Mouse (Mus musculus): ENCODE measurements around the gene Atp8b4. TPM values are rescaled to one million over a fixed set of nuclear protein-coding genes. Genes with fewer than 3 reads are reported as not detected.

Atp8b4 gene
- polyA plus RNA-seq, 1 experiment from 2014 or later = 0.19 TPM

DNA sequence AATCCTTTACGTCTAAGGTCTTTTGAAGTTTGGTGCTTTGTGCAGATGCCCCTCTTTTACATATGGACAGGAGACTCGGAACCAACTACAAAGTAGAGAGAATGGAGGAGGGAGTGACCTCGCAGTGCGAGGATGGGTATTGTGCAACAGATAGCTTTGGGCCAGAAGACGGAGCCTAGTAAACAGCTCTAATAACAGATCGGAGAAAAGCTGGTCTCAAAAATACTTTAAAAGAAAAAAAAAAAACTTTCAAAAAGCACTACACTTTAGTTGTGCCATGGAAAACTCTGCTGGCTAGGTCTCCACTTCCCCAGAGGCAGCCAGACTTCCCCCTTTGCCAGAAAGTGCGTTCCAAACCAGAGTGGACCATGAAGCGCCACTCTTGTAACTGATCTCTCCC, 161.0 kb downstream of the Atp8b4 start:
- H3K27me3 ChIP-seq = no peaks in the 10 kb centered on the region
- H3K9me3 ChIP-seq = no peaks in the 10 kb centered on the region
- H3K27ac ChIP-seq = no peak overlapping the region
- no peak overlapping the region for H3K4me2 ChIP-seq
- H3K4me1 ChIP-seq (replicated peaks) = no peaks in the 10 kb centered on the region
- ATAC-seq (ENCODE audit: low FRiP score) = no peak
- H3K36me3 ChIP-seq = no peaks in the 10 kb centered on the region
- no peak overlapping the region for H3K4me3 ChIP-seq
- no peak overlapping the region for H3K9ac ChIP-seq
- 78% methylated on average over 8 of the region's 8 CpGs for WGBS

GRCm38 (mm10) chr2:126337143-126337542, 163.3 kb downstream of the Atp8b4 start:
- 72% methylated on average over 5 of the region's 5 CpGs for WGBS
- H3K27me3 ChIP-seq = no peaks in the 10 kb centered on the region
- H3K27ac ChIP-seq = no peak overlapping the region
- no peaks in the 10 kb centered on the region for H3K9me3 ChIP-seq
- no peak for ATAC-seq (ENCODE audit: low FRiP score)
- no peak overlapping the region for H3K9ac ChIP-seq
- no peak overlapping the region for H3K4me2 ChIP-seq
- H3K4me3 ChIP-seq = no peak overlapping the region
- H3K4me1 ChIP-seq (replicated peaks) = no peaks in the 10 kb centered on the region
- no peaks in the 10 kb centered on the region for H3K36me3 ChIP-seq

- H3K9ac ChIP-seq = no peak overlapping the region
- no peaks in the 10 kb centered on the region for H3K27me3 ChIP-seq
- 90% methylated on average over 3 of the region's 3 CpGs for WGBS
- ATAC-seq (ENCODE audit: low FRiP score) = no peak
- H3K4me1 ChIP-seq (replicated peaks) = no peaks in the 10 kb centered on the region
- no peaks in the 10 kb centered on the region for H3K36me3 ChIP-seq
- no peak overlapping the region for H3K4me2 ChIP-seq
- no peak overlapping the region for H3K27ac ChIP-seq
- no peak overlapping the region for H3K4me3 ChIP-seq
- H3K9me3 ChIP-seq = no peaks in the 10 kb centered on the region
Measured at GRCm38 (mm10) chr2:126331794-126332193, 168.7 kb downstream of the Atp8b4 start.

GRCm38 (mm10) chr2:126323206-126323605, 177.3 kb downstream of the Atp8b4 start:
- Histone ChIP-seq H3K36me3 (no peaks in the 10 kb centered on the region), H3K4me2 (no peak overlapping the region), H3K27me3 (no peaks in the 10 kb centered on the region), H3K27ac (no peak overlapping the region), H3K4me1 (replicated peaks) (no peaks in the 10 kb centered on the region), H3K9ac (no peak overlapping the region), H3K4me3 (no peak overlapping the region), H3K9me3 (no peaks in the 10 kb centered on the region)
- no peak for ATAC-seq (ENCODE audit: low FRiP score)
- 81% methylated on average over 7 of the region's 7 CpGs for WGBS

DNA sequence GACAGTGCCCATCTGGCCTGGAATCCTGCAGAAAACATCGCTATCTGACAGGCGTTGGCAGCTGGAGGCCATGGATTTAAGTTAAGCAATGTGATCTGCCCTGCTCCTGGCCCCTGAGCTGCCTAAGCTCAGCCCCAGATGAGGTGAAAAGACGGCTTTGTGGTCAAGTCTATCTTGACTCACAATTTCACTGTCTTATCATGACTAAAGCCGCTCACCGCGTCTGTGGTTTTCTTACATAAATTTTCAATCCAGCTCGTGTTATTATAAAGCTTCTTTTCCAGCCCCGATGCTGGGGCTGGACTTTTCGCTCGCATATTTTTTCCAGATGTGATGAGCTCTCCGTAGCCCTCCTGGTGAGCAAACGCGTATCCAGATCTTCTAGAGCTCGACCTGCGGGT, 177.8 kb downstream of the Atp8b4 start:
- 84% methylated on average over 15 of the region's 15 CpGs for WGBS
- no peaks in the 10 kb centered on the region for H3K27me3 ChIP-seq
- no peak overlapping the region for H3K27ac ChIP-seq
- no peaks in the 10 kb centered on the region for H3K36me3 ChIP-seq
- no peak for ATAC-seq (ENCODE audit: low FRiP score)
- H3K4me1 ChIP-seq (replicated peaks) = no peaks in the 10 kb centered on the region
- no peaks in the 10 kb centered on the region for H3K9me3 ChIP-seq
- no peak overlapping the region for H3K4me2 ChIP-seq
- H3K9ac ChIP-seq = no peak overlapping the region
- H3K4me3 ChIP-seq = no peak overlapping the region

DNA sequence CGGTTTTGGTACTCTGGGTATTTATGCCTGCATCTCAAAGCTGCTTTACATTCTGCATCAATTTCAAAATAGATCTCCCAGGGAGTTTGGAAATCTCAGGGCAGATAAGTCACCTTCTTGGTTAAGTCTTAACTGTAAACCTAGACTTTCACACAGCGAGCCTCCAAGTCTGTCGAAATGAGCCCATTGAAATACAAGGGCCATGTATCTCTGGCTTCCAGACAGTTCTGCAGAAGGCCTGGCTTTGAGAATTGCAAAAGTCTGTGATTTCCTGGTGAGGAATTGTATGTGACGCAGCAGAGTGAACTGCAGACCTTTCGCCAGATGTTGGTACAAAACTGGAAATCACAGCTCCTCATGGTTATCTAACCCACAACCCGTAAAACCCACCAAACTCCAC, 182.4 kb downstream of the Atp8b4 start:
- no peaks in the 10 kb centered on the region for H3K27me3 ChIP-seq
- no peak overlapping the region for H3K9ac ChIP-seq
- H3K27ac ChIP-seq = no peak overlapping the region
- no peak for ATAC-seq (ENCODE audit: low FRiP score)
- no peaks in the 10 kb centered on the region for H3K9me3 ChIP-seq
- no peak overlapping the region for H3K4me2 ChIP-seq
- no peaks in the 10 kb centered on the region for H3K36me3 ChIP-seq
- WGBS = 95% methylated on average over 6 of the region's 6 CpGs
- H3K4me1 ChIP-seq (replicated peaks) = no peaks in the 10 kb centered on the region
- H3K4me3 ChIP-seq = no peak overlapping the region

- 77% methylated on average over 3 of the region's 3 CpGs for WGBS
- no peak for ATAC-seq (ENCODE audit: low FRiP score)
- no peak overlapping the region for H3K27ac ChIP-seq
- H3K36me3 ChIP-seq = no peaks in the 10 kb centered on the region
- no peak overlapping the region for H3K4me3 ChIP-seq
- H3K9ac ChIP-seq = no peak overlapping the region
- H3K27me3 ChIP-seq = no peaks in the 10 kb centered on the region
- H3K4me2 ChIP-seq = no peak overlapping the region
- no peaks in the 10 kb centered on the region for H3K4me1 ChIP-seq (replicated peaks)
- H3K9me3 ChIP-seq = no peaks in the 10 kb centered on the region
Measured at GRCm38 (mm10) chr2:126316942-126317341, 183.5 kb downstream of the Atp8b4 start.

GRCm38 (mm10) chr2:126316346-126316745, 184.1 kb downstream of the Atp8b4 start:
- no peak for ATAC-seq (ENCODE audit: low FRiP score)
- no peaks in the 10 kb centered on the region for H3K9me3 ChIP-seq
- H3K9ac ChIP-seq = no peak overlapping the region
- no peak overlapping the region for H3K27ac ChIP-seq
- no peaks in the 10 kb centered on the region for H3K4me1 ChIP-seq (replicated peaks)
- H3K4me3 ChIP-seq = no peak overlapping the region
- no peaks in the 10 kb centered on the region for H3K27me3 ChIP-seq
- WGBS = 90% methylated on average over 2 of the region's 2 CpGs
- H3K4me2 ChIP-seq = no peak overlapping the region
- no peaks in the 10 kb centered on the region for H3K36me3 ChIP-seq

- Histone ChIP-seq H3K4me1 (replicated peaks) (no peaks in the 10 kb centered on the region), H3K36me3 (no peaks in the 10 kb centered on the region), H3K4me2 (no peak overlapping the region), H3K4me3 (no peak overlapping the region), H3K9me3 (no peaks in the 10 kb centered on the region), H3K9ac (no peak overlapping the region), H3K27me3 (no peaks in the 10 kb centered on the region), H3K27ac (no peak overlapping the region)
- no peak for ATAC-seq (ENCODE audit: low FRiP score)
- 63% methylated on average over 1 of the region's 1 CpGs for WGBS
Measured at GRCm38 (mm10) chr2:126311056-126311455, 189.4 kb downstream of the Atp8b4 start.

- H3K4me3 ChIP-seq = no peak overlapping the region
- no peak overlapping the region for H3K4me2 ChIP-seq
- H3K9me3 ChIP-seq = no peaks in the 10 kb centered on the region
- no peak overlapping the region for H3K27ac ChIP-seq
- H3K4me1 ChIP-seq (replicated peaks) = no peaks in the 10 kb centered on the region
- no peaks in the 10 kb centered on the region for H3K36me3 ChIP-seq
- no peak for ATAC-seq (ENCODE audit: low FRiP score)
- H3K9ac ChIP-seq = no peak overlapping the region
- no peaks in the 10 kb centered on the region for H3K27me3 ChIP-seq
- 87% methylated on average over 4 of the region's 4 CpGs for WGBS
Measured at GRCm38 (mm10) chr2:126309994-126310393, 190.5 kb downstream of the Atp8b4 start.

- H3K27ac ChIP-seq = no peak overlapping the region
- 86% methylated on average over 5 of the region's 5 CpGs for WGBS
- no peak overlapping the region for H3K9ac ChIP-seq
Measured at GRCm38 (mm10) chr2:126304621-126305020, 195.9 kb downstream of the Atp8b4 start.

DNA sequence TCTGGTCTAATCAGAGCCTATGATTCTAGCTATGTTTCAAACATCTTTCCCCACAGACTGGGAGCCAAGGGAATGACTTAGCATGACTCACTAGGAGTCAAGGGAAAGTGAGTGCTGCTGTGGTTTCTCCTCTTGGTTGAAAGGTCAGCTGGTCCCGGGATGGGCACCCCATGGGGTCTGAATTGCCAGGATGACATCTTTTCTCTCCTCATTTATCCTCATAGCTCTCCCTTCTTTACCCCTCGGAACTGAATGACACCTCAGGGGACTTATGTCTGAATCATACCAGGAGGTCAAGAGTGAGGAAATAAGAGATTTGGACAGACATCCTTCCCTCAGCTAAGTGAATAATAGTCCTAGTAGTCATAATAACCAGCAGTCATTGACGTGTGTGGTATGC, 197.2 kb downstream of the Atp8b4 start:
- WGBS = 39% methylated on average over 3 of the region's 3 CpGs
- Histone ChIP-seq H3K4me3 (no peak overlapping the region), H3K27me3 (no peaks in the 10 kb centered on the region), H3K4me2 (no peak overlapping the region), H3K27ac (no peak overlapping the region), H3K4me1 (replicated peaks) (no peaks in the 10 kb centered on the region), H3K9ac (no peak overlapping the region), H3K9me3 (no peaks in the 10 kb centered on the region), H3K36me3 (no peaks in the 10 kb centered on the region)
- ATAC-seq (ENCODE audit: low FRiP score) = no peak

More at GRCm38 (mm10) chr2:126304621-126305020, 195.9 kb downstream of the Atp8b4 start:
- Histone ChIP-seq H3K4me2 (no peak overlapping the region), H3K9me3 (no peaks in the 10 kb centered on the region), H3K36me3 (no peaks in the 10 kb centered on the region), H3K27me3 (no peaks in the 10 kb centered on the region), H3K4me1 (replicated peaks) (no peaks in the 10 kb centered on the region), H3K4me3 (no peak overlapping the region)
- ATAC-seq (ENCODE audit: low FRiP score) = no peak

DNA sequence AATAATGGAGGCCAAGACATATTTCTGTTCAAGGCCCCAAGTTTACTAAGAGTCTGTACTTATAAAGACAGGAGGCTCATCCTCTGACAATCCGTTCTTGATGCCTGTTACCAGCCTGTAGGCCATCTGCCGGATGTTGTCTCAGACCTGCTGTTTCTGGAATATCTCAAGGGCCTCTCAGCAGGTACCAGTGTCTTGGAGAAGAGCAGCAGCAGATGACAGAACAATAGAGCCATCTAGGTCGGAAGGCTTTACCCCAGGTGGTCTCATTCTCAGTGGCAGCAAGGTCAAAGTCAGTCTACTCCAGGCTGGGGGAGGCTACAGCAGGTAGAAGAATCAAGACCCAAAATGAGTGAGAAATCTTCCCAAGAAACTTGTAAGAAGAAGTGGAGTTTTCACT, 198.1 kb downstream of the Atp8b4 start:
- Histone ChIP-seq H3K9ac (no peak overlapping the region), H3K27me3 (no peaks in the 10 kb centered on the region), H3K4me1 (replicated peaks) (no peaks in the 10 kb centered on the region), H3K4me3 (no peak overlapping the region), H3K27ac (no peak overlapping the region), H3K9me3 (no peaks in the 10 kb centered on the region), H3K4me2 (no peak overlapping the region), H3K36me3 (no peaks in the 10 kb centered on the region)
- WGBS = 35% methylated on average over 3 of the region's 3 CpGs
- ATAC-seq (ENCODE audit: low FRiP score) = no peak

GRCm38 (mm10) chr2:126290702-126291101, 209.8 kb downstream of the Atp8b4 start:
- no peaks in the 10 kb centered on the region for H3K4me1 ChIP-seq (replicated peaks)
- H3K27ac ChIP-seq = no peak overlapping the region
- 89% methylated on average over 7 of the region's 7 CpGs for WGBS
- no peaks in the 10 kb centered on the region for H3K9me3 ChIP-seq
- no peak for ATAC-seq (ENCODE audit: low FRiP score)
- H3K9ac ChIP-seq = no peak overlapping the region
- H3K36me3 ChIP-seq = no peaks in the 10 kb centered on the region
- H3K27me3 ChIP-seq = no peaks in the 10 kb centered on the region
- H3K4me3 ChIP-seq = no peak overlapping the region
- no peak overlapping the region for H3K4me2 ChIP-seq

Data from hindbrain, embryonic 13.5 days (tissue).